Mouse (Mus musculus): ENCODE data around the gene Dnaja2.

DNA sequence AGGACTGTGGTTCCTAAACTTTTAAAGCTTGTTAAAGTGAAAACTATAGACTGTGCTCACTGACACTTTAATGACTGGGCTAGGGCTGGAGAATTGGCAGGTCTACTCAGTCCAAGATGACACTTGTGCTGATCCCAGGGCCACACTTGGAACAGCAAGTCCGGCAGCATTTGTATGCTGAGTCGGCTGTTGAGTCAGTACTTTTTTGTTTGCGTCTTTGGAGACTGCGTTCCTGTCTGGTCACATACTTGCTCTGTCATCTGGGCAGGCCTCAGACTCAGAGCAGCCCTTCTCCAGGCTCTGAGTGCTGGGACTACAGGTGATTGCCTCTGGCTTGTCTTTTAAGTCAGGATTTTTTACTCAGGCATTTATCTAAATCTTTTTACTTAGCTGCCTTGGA lies 41.9 kb downstream of the Dnaja2 start:
- TF ChIP-seq CTCF (IDR thresholded peaks at IDR 0.05; ENCODE audit: borderline replicate concordance, extremely low read depth, insufficient read depth, insufficient read length), result no peak
- no peak for TF ChIP-seq POLR2A (IDR thresholded peaks at IDR 0.05; ENCODE audit: borderline replicate concordance, extremely low read depth, insufficient read depth, insufficient read length, poor library complexity, severe bottlenecking)

Data from brain, embryonic 14.5 days (tissue).